Mouse (Mus musculus) lung, embryonic 14.5 days (tissue): ENCODE data around the gene Bbx. TPM values are rescaled to one million over a fixed set of nuclear protein-coding genes. Genes with fewer than 3 reads are reported as not detected.
A peak's percentile ranks its signal among the peaks of the same experiment; 100 is the strongest.

Source experiments
- ATAC-seq: fragments of 200-750 bp; cut with Nextera tagmentation; 2 replicates; pipeline ENCODE4 v1.8.0; 2017; ENCODE audit warnings: mild to moderate bottlenecking, moderate TSS enrichment, moderate library complexity; ENCODE audit not compliant: insufficient read depth
- DNase-seq: peaks from one replicate; pipeline ENCODE4 v3.0.0-alpha.2; 2015
- H3K27ac ChIP-seq: fragments of 300-500 bp; sonication (generic); 2 replicates; pipeline ENCODE4 v1.5.1; 2014; ENCODE audit warnings: low read depth, mild to moderate bottlenecking, moderate library complexity
- H3K27me3 ChIP-seq: fragments of 300-500 bp; sonication (generic); 2 replicates; pipeline ENCODE4 v1.6.1; 2014; ENCODE audit warnings: low read length, control low read depth; ENCODE audit not compliant: insufficient read depth
- H3K36me3 ChIP-seq: fragments of 300-500 bp; sonication (generic); 2 replicates; pipeline ENCODE4 v1.6.1; 2014; ENCODE audit warnings: control low read depth; ENCODE audit not compliant: insufficient read depth
- H3K4me1 ChIP-seq: fragments of 300-500 bp; sonication (generic); 2 replicates; pipeline ENCODE4 v1.6.1; 2014; ENCODE audit warnings: antibody characterized with exemption, control low read depth; ENCODE audit not compliant: insufficient read depth
- H3K4me2 ChIP-seq: fragments of 300-500 bp; sonication (generic); 2 replicates; pipeline ENCODE4 v1.6.1; 2014; ENCODE audit warnings: mild to moderate bottlenecking
- H3K4me3 ChIP-seq: fragments of 300-500 bp; sonication (generic); 2 replicates; pipeline ENCODE4 v1.5.1; 2014; ENCODE audit warnings: low read depth, low read length
- H3K9ac ChIP-seq: fragments of 300-500 bp; sonication (generic); 2 replicates; pipeline ENCODE4 v1.6.1; 2014
- H3K9me3 ChIP-seq: fragments of 300-500 bp; sonication (generic); 2 replicates; pipeline ENCODE4 v1.6.1; 2016; ENCODE audit warnings: low read depth, low read length, control low read depth
- CTCF ChIP-seq: IDR thresholded peaks from 2 replicates; pipeline ENCODE4 v1.5.1; 2016; ENCODE audit warnings: antibody characterized with exemption, low read depth
- WGBS: fragments of 180-500 bp; shearing (Covaris S2); extraction: QIAGEN DNeasy Blood & Tissue Kit; methylation state at CpG from one replicate; pipeline ENCODE4 v1.1.7; 2014; 5-methylcytosine and 5-hydroxymethylcytosine counted together
- polyA plus RNA-seq: library from polyadenylated mRNA; unstranded; fragments of >200 nt; fragmentation: Nextera tagmentation; extraction: Ambion mirVana; gene quantifications from 2 replicates; pipeline ENCODE4 v1.2.1, GENCODE M21; 2014

The Bbx gene
- polyA plus RNA-seq, 1 experiment from 2014 or later: 40.5 TPM

DNA sequence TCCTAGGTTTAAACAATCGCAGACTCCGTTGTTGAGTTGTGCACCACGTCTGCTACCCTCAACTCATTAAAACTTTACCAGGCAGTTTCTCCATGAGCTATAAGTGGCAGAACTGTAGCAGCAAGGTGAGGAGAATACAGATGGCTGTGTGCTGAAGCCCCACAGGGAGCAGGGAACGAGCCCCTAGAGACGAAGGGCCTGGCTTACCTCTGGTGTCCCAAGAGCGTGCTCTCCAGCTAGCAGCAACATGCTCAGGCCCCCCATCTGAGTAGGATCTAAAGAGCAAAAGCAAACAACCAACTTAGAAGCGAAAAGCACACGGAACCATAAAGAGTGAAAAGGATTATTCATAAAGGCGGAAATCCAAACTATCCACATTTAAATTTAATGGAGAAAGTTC, 170.0 kb downstream of the Bbx start:
- H3K9ac ChIP-seq: no peak overlapping the region
- H3K27me3 ChIP-seq: no peaks in the 10 kb centered on the region
- H3K9me3 ChIP-seq: no peaks in the 10 kb centered on the region
- H3K27ac ChIP-seq: no peak overlapping the region
- DNase-seq (no peak), ATAC-seq (no peak)
- peaks cover 4% of the 10 kb centered on the region; the same call in 1 of the 2 replicates for H3K36me3 ChIP-seq
- TF ChIP-seq CTCF: no peak
- no peak overlapping the region for H3K4me3 ChIP-seq
- 70% methylated on average over 9 of the region's 9 CpGs for WGBS
- no peaks in the 10 kb centered on the region for H3K4me1 ChIP-seq
- H3K4me2 ChIP-seq: no peak overlapping the region

DNA sequence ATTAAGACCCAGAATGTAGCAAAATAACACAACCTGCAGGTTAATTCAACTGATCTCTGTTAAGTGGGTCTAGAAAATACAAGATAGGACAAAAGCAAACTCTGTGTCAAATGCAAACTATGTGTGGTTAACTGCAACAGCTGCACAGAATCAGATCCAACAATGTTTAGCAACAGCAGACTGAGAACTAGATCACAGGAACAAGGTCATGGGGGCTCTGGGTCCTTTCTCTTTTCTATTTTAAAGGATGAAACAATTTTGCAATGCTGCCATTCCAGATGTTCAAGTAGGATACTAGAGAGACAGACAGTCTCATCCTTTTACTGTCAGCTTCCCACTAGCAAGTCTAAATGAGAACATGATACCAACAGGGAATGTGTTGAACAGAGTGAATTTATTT, 170.4 kb downstream of the Bbx start:
- ATAC-seq: no peak

DNA sequence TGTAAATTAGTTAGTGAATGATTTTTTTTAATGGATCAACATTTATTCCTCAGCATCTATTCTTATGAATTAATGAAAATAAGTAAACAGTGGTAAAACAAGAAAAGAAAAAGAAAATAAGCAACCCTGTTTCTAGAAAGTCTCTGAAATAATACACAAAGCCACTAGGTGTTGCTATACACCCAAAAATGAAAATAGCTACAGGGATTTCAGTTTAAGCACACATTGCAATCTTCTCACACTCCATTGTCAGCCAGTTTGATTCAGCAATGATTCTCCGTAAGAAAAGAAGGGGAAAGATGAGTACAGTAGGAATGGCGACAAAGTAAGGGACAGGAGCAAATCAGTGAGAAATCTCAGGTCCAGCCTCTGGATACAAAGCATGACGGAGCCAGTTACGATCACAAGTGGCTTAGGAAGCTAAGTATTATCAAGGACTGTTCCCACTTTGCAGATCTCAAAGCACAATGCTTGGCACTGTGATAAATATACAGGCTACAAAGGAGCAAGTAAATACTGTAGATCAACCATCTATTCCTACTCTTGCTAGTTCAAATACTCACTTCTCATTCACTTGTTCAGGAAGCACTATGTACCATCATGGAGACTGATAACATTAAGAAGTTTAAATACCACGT, 177.5 kb downstream of the Bbx start:
- H3K4me2 ChIP-seq: no peak overlapping the region
- peak; percentile 62 for TF ChIP-seq CTCF
- WGBS: 50% methylated on average over 5 of the region's 5 CpGs

More for the DNA sequence above, 170.4 kb downstream of the Bbx start:
- H3K4me3 ChIP-seq: no peak overlapping the region
- no peak for TF ChIP-seq CTCF
- H3K4me2 ChIP-seq: no peak overlapping the region
- H3K9me3 ChIP-seq: no peaks in the 10 kb centered on the region
- DNase-seq: peak; percentile 6
- no peak overlapping the region for H3K9ac ChIP-seq
- H3K36me3 ChIP-seq: peaks cover 2% of the 10 kb centered on the region; the same call in 1 of the 2 replicates
- H3K27ac ChIP-seq: no peak overlapping the region
- no peaks in the 10 kb centered on the region for H3K4me1 ChIP-seq
- H3K27me3 ChIP-seq: no peaks in the 10 kb centered on the region

DNA sequence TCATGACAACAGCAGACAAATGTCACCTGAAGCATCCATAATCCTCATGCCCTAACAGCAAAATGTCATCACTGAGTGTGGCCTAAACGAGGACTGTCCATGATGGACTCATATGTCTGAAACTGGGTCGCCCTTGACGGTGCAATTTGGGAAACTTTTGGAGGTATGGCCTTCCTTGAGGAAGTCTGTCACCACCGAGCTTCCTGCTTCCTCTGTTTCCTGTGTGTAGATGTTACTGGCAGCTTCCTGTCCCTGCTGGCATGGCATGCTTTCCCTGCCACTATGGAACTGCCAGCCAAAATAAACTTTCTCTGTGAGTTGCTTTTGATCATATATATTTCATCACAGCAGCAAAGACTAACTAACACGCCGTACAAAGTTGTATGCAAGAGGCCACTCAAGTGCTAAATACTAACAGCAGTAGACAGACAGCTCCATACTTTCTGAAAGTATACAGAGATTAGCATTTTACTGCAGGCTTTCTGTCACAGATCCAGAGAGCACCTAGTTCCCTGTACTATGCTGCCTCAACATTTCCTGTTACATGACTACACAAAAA, 180.7 kb downstream of the Bbx start:
- Histone ChIP-seq H3K4me2 (no peak overlapping the region), H3K4me3 (no peak overlapping the region), H3K36me3 (no peaks in the 10 kb centered on the region; the same call in 1 of the 2 replicates), H3K9me3 (no peaks in the 10 kb centered on the region), H3K27ac (no peak overlapping the region), H3K27me3 (no peaks in the 10 kb centered on the region), H3K4me1 (no peaks in the 10 kb centered on the region), H3K9ac (no peak overlapping the region)
- ATAC-seq: no peak
- DNase-seq: peak; percentile 26
- 47% methylated on average over 6 of the region's 6 CpGs for whole genome bisulfite sequencing
- no peak for TF ChIP-seq CTCF

More for the DNA sequence above, 177.5 kb downstream of the Bbx start:
- no peaks in the 10 kb centered on the region for H3K4me1 ChIP-seq
- no peak overlapping the region for H3K4me3 ChIP-seq
- H3K27me3 ChIP-seq: no peaks in the 10 kb centered on the region
- H3K27ac ChIP-seq: no peak overlapping the region
- DNase-seq (peak; percentile 80), ATAC-seq (no peak)
- no peak overlapping the region for H3K9ac ChIP-seq
- H3K9me3 ChIP-seq: no peaks in the 10 kb centered on the region
- H3K36me3 ChIP-seq: no peaks in the 10 kb centered on the region; the same call in 1 of the 2 replicates

DNA sequence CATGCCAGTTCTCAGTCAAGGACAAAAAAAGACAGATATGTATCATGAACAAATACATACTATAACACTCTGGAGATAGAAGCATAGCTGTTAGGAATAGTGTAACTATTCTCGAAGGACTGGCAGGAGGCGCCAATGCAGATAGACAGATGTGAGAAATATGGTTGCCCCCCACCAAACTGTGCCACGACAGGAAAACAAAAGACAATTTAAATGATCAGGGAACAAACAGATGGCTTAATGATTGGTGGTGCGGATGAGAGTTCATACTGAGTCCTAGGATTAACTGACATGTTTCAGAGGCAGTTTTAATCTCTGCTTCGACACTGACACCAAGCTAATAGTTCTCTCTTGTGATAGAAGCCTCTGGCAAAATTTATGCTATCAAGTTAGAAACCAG, 181.7 kb downstream of the Bbx start:
- DNase-seq (no peak), ATAC-seq (no peak)
- no peaks in the 10 kb centered on the region for H3K27me3 ChIP-seq
- no peaks in the 10 kb centered on the region; the same call in 1 of the 2 replicates for H3K36me3 ChIP-seq
- WGBS: 74% methylated on average over 5 of the region's 5 CpGs
- TF ChIP-seq CTCF: no peak
- H3K9me3 ChIP-seq: no peaks in the 10 kb centered on the region
- H3K9ac ChIP-seq: no peak overlapping the region
- H3K27ac ChIP-seq: no peak overlapping the region
- no peak overlapping the region for H3K4me2 ChIP-seq
- no peaks in the 10 kb centered on the region for H3K4me1 ChIP-seq
- H3K4me3 ChIP-seq: no peak overlapping the region

DNA sequence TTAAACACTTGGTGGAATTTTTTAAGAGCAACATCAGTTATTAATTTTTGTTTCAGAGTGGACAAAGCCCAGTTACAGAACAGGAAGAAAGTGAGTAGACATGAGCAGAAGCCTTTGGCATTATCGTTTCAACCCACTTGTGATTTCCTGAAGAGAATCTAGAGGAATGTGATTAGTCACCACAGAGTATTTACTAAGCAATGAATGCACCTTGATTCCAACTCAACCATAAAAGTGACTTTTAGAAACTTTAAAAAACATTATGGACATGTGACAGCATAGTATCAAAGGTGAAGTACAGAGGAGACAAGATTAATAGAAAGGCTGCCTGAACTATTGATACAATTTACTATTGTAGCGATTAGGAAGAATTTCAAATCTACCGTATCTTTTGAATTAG, 183.2 kb downstream of the Bbx start:
- Histone ChIP-seq H3K9me3 (no peaks in the 10 kb centered on the region), H3K27me3 (no peaks in the 10 kb centered on the region), H3K4me2 (no peak overlapping the region), H3K4me3 (no peak overlapping the region), H3K27ac (no peak overlapping the region), H3K36me3 (no peaks in the 10 kb centered on the region; the same call in 1 of the 2 replicates), H3K9ac (no peak overlapping the region), H3K4me1 (no peaks in the 10 kb centered on the region)
- no peak for DNase-seq
- no peak for TF ChIP-seq CTCF
- no peak for ATAC-seq
- 84% methylated on average over 3 of the region's 3 CpGs for WGBS

DNA sequence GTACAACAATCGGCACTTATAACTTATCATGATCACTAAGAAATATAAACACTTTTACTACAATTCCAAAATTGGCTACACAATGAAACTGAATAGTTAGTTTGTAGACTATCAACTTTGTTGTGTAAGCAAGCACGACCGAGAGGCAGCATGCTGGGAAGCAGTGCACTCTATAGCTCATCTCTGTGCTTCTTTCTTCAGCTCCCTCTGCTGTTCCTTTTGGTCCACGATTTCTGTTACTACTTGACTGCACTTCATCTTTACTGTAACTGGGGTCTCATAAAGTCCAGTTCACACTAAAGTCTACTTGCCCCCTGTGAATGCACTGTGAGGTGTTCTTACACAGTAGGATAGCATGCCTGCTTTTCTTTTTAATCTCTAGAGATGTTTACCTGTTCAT, 189.7 kb downstream of the Bbx start:
- H3K27ac ChIP-seq: no peak overlapping the region
- no peak overlapping the region for H3K9ac ChIP-seq
- H3K36me3 ChIP-seq: peaks cover 6% of the 10 kb centered on the region; the same call in 1 of the 2 replicates
- peak; percentile 49 for DNase-seq
- no peak overlapping the region for H3K4me2 ChIP-seq
- no peaks in the 10 kb centered on the region for H3K27me3 ChIP-seq
- H3K9me3 ChIP-seq: no peaks in the 10 kb centered on the region
- H3K4me3 ChIP-seq: no peak overlapping the region
- 68% methylated on average over 4 of the region's 4 CpGs for WGBS
- TF ChIP-seq CTCF: peak; percentile 47; the same call in 1 of the 2 replicates
- ATAC-seq: no peak
- H3K4me1 ChIP-seq: no peaks in the 10 kb centered on the region
